Comparison of ENCODE assay signal across 8 mouse cellular contexts in the genomic region with DNA sequence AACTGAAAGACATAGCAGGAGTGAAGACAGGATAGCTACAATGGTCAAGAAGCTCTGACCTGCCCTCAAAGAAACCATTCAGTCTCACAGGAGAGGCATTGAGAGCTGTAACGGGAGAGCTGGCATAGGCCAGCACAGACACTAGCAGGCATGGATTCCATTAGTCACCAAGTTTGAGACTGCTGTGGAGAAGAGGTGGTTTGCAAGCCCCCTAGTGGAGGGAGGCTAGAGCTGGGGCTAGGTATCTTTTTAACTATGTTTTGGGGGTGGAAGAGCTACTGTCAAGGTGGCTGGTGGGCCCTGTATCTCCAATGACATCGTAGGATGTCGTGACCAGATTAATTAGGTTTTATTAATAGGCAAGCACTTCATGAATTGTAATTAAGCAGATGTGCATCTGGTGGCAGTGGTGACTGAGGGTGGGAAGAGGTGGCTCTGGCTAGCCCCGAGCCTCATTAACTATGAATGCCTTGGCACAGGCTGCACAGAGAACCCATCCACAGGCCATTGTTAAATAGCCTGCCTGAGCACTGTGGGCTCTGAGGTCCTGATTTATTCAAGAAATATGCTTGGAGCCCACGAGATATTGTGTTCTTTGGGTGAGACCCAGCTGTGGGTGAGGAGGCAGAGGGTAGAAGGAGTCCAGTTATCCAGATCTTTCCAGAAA. TPM values are rescaled to one million over a fixed set of nuclear protein-coding genes. Genes with fewer than 3 reads are reported as not detected.
DNase-seq lines count a peak whose midpoint lies in the region; ATAC-seq lines count a peak whose summit lies in the region.

No protein-coding gene starts in this region.

- no peaks in the 10 kb centered on the region for H3K36me3 ChIP-seq in heart, embryonic 10.5 days
- H3K36me3 ChIP-seq in forebrain, embryonic 16.5 days (ENCODE audit: control insufficient read depth, insufficient read depth), result no peaks in the 10 kb centered on the region
- no peaks in the 10 kb centered on the region for H3K36me3 ChIP-seq in midbrain, embryonic 12.5 days

- no peak overlapping the region for H3K4me3 ChIP-seq in heart, embryonic 10.5 days
- H3K4me3 ChIP-seq in forebrain, embryonic 16.5 days (replicated peaks; ENCODE audit: low read length), result no peak overlapping the region
- no peak overlapping the region for H3K4me3 ChIP-seq in midbrain, embryonic 12.5 days

- peak; percentile 78 for ATAC-seq in forebrain, embryonic 16.5 days
- ATAC-seq in midbrain, embryonic 12.5 days (ENCODE audit: low FRiP score, low read depth), result peak; percentile 61; the same call in 1 of the 2 replicates

- WGBS in heart, embryonic 10.5 days, result 71% methylated on average over 5 of the region's 5 CpGs
- WGBS in forebrain, embryonic 16.5 days, result 6% methylated on average over 5 of the region's 5 CpGs
- WGBS in midbrain, embryonic 12.5 days, result 54% methylated on average over 5 of the region's 5 CpGs

- H3K27ac ChIP-seq in heart, embryonic 10.5 days, result 0 out of 2 replicates have a peak overlapping the region, but pooled peaks have one; percentile 47
- no peak overlapping the region for H3K27ac ChIP-seq in forebrain, embryonic 16.5 days (ENCODE audit: low read length)
- no peak overlapping the region for H3K27ac ChIP-seq in midbrain, embryonic 12.5 days (replicated peaks)

- peaks cover 22% of the 10 kb centered on the region; the same call in 1 of the 2 replicates for H3K4me1 ChIP-seq in heart, embryonic 10.5 days
- peaks cover 20% of the 10 kb centered on the region for H3K4me1 ChIP-seq in forebrain, embryonic 16.5 days (replicated peaks; ENCODE audit: control insufficient read depth, insufficient read depth, low read length)
- peaks cover 24% of the 10 kb centered on the region; the same call in 1 of the 2 replicates for H3K4me1 ChIP-seq in midbrain, embryonic 12.5 days

- no peak for DNase-seq in heart, embryonic 10.5 days (ENCODE audit: low spot score)
- DNase-seq in heart, adult 8-10 months (ENCODE audit: low spot score), result no peak
- DNase-seq in Muller cell, postnatal 12 days (ENCODE audit: inconsistent ontology term), result peak; percentile 95
- no peak for DNase-seq in layer of hippocampus, postnatal 14 days (ENCODE audit: low spot score in 2 of 2)
- DNase-seq in thymus, postnatal 10 days (ENCODE audit: low spot score in 2 of 2), result no peak
- DNase-seq in left cerebral cortex, adult 11 months (ENCODE audit: low spot score), result no peak

- H3K9ac ChIP-seq in forebrain, embryonic 16.5 days (replicated peaks; ENCODE audit: low read depth, low read length), result no peak overlapping the region
- no peak overlapping the region for H3K9ac ChIP-seq in midbrain, embryonic 12.5 days (replicated peaks)

- no peaks in the 10 kb centered on the region for H3K27me3 ChIP-seq in heart, embryonic 10.5 days (ENCODE audit: insufficient read depth, poor library complexity, severe bottlenecking)
- H3K27me3 ChIP-seq in forebrain, embryonic 16.5 days (replicated peaks; ENCODE audit: control insufficient read depth, insufficient read depth, low read length), result no peaks in the 10 kb centered on the region
- no peaks in the 10 kb centered on the region for H3K27me3 ChIP-seq in midbrain, embryonic 12.5 days

- no peaks in the 10 kb centered on the region for H3K9me3 ChIP-seq in heart, embryonic 10.5 days
- H3K9me3 ChIP-seq in forebrain, embryonic 16.5 days (ENCODE audit: control insufficient read depth, low read length), result no peaks in the 10 kb centered on the region
- H3K9me3 ChIP-seq in midbrain, embryonic 12.5 days, result no peaks in the 10 kb centered on the region

- H3K4me2 ChIP-seq in forebrain, embryonic 16.5 days (ENCODE audit: low read length), result no peak overlapping the region
- H3K4me2 ChIP-seq in midbrain, embryonic 12.5 days (replicated peaks), result no peak overlapping the region

RNA-seq across cellular contexts. Expression of gene Kcnd3, which starts 48.6 kb away (rescaled TPM):
- polyA plus RNA-seq in heart, embryonic 10.5 days (2016; fragmentation: Nextera tagmentation; extraction: Ambion mirVana), result 0.47 and 0.58 TPM in 2 replicates
- total RNA-seq in heart, adult 8-10 months (2022), result 10 to 100 TPM; 10.1 to 14.5 (median 12.3) TPM
- 7.6 and 8.6 TPM in 2 replicates for polyA plus RNA-seq in forebrain, embryonic 16.5 days (2015; fragmentation: Nextera tagmentation; extraction: Ambion mirVana)
- polyA plus RNA-seq in midbrain, embryonic 12.5 days (2016; fragmentation: Nextera tagmentation; extraction: Ambion mirVana), result 5.1 TPM in 2 replicates
- 10 to 100 TPM; 46.4 to 49.8 TPM for total RNA-seq in layer of hippocampus, postnatal 14 days (2021)
